Mouse (Mus musculus) forebrain, embryonic 14.5 days (tissue): ENCODE measurements around the gene Cfl1. TPM values are rescaled to one million over a fixed set of nuclear protein-coding genes. Genes with fewer than 3 reads are reported as not detected.

ENCODE experiments used
- ATAC-seq: fragments of 200-750 bp; cut with Nextera tagmentation; 2 replicates; pipeline ENCODE4 v1.8.0; 2017; ENCODE audit warnings: mild to moderate bottlenecking, moderate library complexity
- DNase-seq: peaks from one replicate; pipeline ENCODE4 v3.0.0-alpha.2; 2015; ENCODE audit warnings: low spot score
- H3K27ac ChIP-seq: fragments of 300-500 bp; sonication (generic); 2 replicates; pipeline ENCODE4 v1.5.1; 2014; ENCODE audit warnings: low read depth, mild to moderate bottlenecking, control low read depth, low read length, moderate library complexity
- H3K27me3 ChIP-seq: fragments of 300-500 bp; sonication (generic); replicated peaks from 2 replicates; pipeline ENCODE4 v1.6.1; 2014; ENCODE audit warnings: low read length, control low read depth, mixed read lengths; ENCODE audit not compliant: control insufficient read depth, insufficient read depth
- H3K36me3 ChIP-seq: fragments of 300-500 bp; sonication (generic); 2 replicates; pipeline ENCODE4 v1.6.1; 2014; ENCODE audit warnings: low read length, control low read depth; ENCODE audit not compliant: control insufficient read depth, insufficient read depth
- H3K4me1 ChIP-seq: fragments of 300-500 bp; sonication (generic); 2 replicates; pipeline ENCODE4 v1.6.1; 2014; ENCODE audit warnings: antibody characterized with exemption, low read length, control low read depth; ENCODE audit not compliant: control insufficient read depth, insufficient read depth
- H3K4me2 ChIP-seq: fragments of 300-500 bp; sonication (generic); 2 replicates; pipeline ENCODE4 v1.6.1; 2014; ENCODE audit warnings: mild to moderate bottlenecking, control low read depth, low read length
- H3K4me3 ChIP-seq: fragments of 300-500 bp; sonication (generic); 2 replicates; pipeline ENCODE4 v1.5.1; 2014; ENCODE audit warnings: low read depth, low read length, control low read depth
- H3K9ac ChIP-seq: fragments of 300-500 bp; sonication (generic); 2 replicates; pipeline ENCODE4 v1.6.1; 2014; ENCODE audit warnings: mild to moderate bottlenecking, low read length, control low read depth, moderate library complexity
- H3K9me3 ChIP-seq: fragments of 300-500 bp; sonication (generic); replicated peaks from 2 replicates; pipeline ENCODE4 v1.6.1; 2016; ENCODE audit warnings: low read length, control low read depth, mixed read lengths; ENCODE audit not compliant: control insufficient read depth
- WGBS: fragments of 180-500 bp; shearing (Covaris S2); extraction: QIAGEN DNeasy Blood & Tissue Kit; methylation state at CpG from one replicate; pipeline ENCODE4 v1.1.7; 2014; 5-methylcytosine and 5-hydroxymethylcytosine counted together
- polyA plus RNA-seq: library from polyadenylated mRNA; unstranded; fragments of >200 nt; fragmentation: Nextera tagmentation; extraction: Ambion mirVana; gene quantifications from 2 replicates; pipeline ENCODE4 v1.2.1, GENCODE M21; 2014

Gene Cfl1
- polyA plus RNA-seq, 1 experiment from 2014 or later = 4,757 TPM

- Histone ChIP-seq H3K4me3 (no peak overlapping the region), H3K4me1 (no peaks in the 10 kb centered on the region), H3K27ac (no peak overlapping the region), H3K9ac (no peak overlapping the region), H3K36me3 (no peaks in the 10 kb centered on the region), H3K27me3 (no peaks in the 10 kb centered on the region), H3K9me3 (no peaks in the 10 kb centered on the region), H3K4me2 (no peak overlapping the region)
- 9% methylated on average over 7 of the region's 7 CpGs for WGBS
- DNase-seq (no peak), ATAC-seq (no peak)
These were observed 39.9 kb downstream of the Cfl1 start for GRCm38 (mm10) chr19:5530138-5530524.

GRCm38 (mm10) chr19:5532520-5532919 is 42.3 kb downstream of the Cfl1 start:
- H3K4me3 ChIP-seq = no peak overlapping the region
- WGBS = 79% methylated on average over 8 of the region's 8 CpGs
- DNase-seq (no peak), ATAC-seq (no peak)
- H3K27me3 ChIP-seq = no peaks in the 10 kb centered on the region
- H3K4me2 ChIP-seq = no peak overlapping the region
- H3K9me3 ChIP-seq = no peaks in the 10 kb centered on the region
- no peaks in the 10 kb centered on the region for H3K4me1 ChIP-seq
- H3K27ac ChIP-seq = no peak overlapping the region
- no peaks in the 10 kb centered on the region for H3K36me3 ChIP-seq
- H3K9ac ChIP-seq = no peak overlapping the region

- H3K4me2 ChIP-seq = no peak overlapping the region
- H3K4me1 ChIP-seq = no peaks in the 10 kb centered on the region
- H3K36me3 ChIP-seq = no peaks in the 10 kb centered on the region
- no peaks in the 10 kb centered on the region for H3K27me3 ChIP-seq
- ATAC-seq (no peak), DNase-seq (no peak)
- H3K9me3 ChIP-seq = no peaks in the 10 kb centered on the region
- no peak overlapping the region for H3K27ac ChIP-seq
- WGBS = 60% methylated on average over 8 of the region's 8 CpGs
- no peak overlapping the region for H3K4me3 ChIP-seq
- no peak overlapping the region for H3K9ac ChIP-seq
These were observed 48.5 kb downstream of the Cfl1 start for GRCm38 (mm10) chr19:5538786-5539185.

- DNase-seq = no peak
These were observed 53.1 kb downstream of the Cfl1 start for GRCm38 (mm10) chr19:5543362-5543761.

GRCm38 (mm10) chr19:5544031-5544430 is 53.8 kb downstream of the Cfl1 start:
- Histone ChIP-seq H3K4me1 (no peaks in the 10 kb centered on the region), H3K36me3 (no peaks in the 10 kb centered on the region), H3K27me3 (no peaks in the 10 kb centered on the region), H3K27ac (no peak overlapping the region), H3K4me2 (no peak overlapping the region), H3K9me3 (no peaks in the 10 kb centered on the region), H3K4me3 (no peak overlapping the region), H3K9ac (no peak overlapping the region)
- ATAC-seq (no peak), DNase-seq (no peak)
- WGBS = 53% methylated on average over 11 of the region's 11 CpGs

More at GRCm38 (mm10) chr19:5543362-5543761, 53.1 kb downstream of the Cfl1 start:
- Histone ChIP-seq H3K4me3 (no peak overlapping the region), H3K36me3 (no peaks in the 10 kb centered on the region), H3K9me3 (no peaks in the 10 kb centered on the region), H3K27ac (no peak overlapping the region), H3K4me1 (no peaks in the 10 kb centered on the region), H3K4me2 (no peak overlapping the region), H3K27me3 (no peaks in the 10 kb centered on the region), H3K9ac (no peak overlapping the region)
- 91% methylated on average over 9 of the region's 9 CpGs for WGBS
- no peak for ATAC-seq

Other genes starting within 250 kb of the Cfl1 start
- gene Pacs1, start 217.3 kb upstream of the Cfl1 start, polyA plus RNA-seq = 25.0 and 29.4 TPM in 2 replicates
- 298 and 333 TPM in 2 replicates for gene Sf3b2, start 195.0 kb upstream of the Cfl1 start, polyA plus RNA-seq
- 20.9 and 26.3 TPM in 2 replicates for gene Gal3st3, start 192.1 kb upstream of the Cfl1 start, polyA plus RNA-seq
- not detected in 2 replicates for gene Catsper1, start 154.7 kb upstream of the Cfl1 start, polyA plus RNA-seq
- 4.0 and 5.6 TPM in 2 replicates for gene Cst6, start 140.9 kb upstream of the Cfl1 start, polyA plus RNA-seq
- gene Eif1ad, start 123.7 kb upstream of the Cfl1 start, polyA plus RNA-seq = 33.0 and 36.2 TPM in 2 replicates
- 417 and 471 TPM in 2 replicates for gene Banf1, start 123.3 kb upstream of the Cfl1 start, polyA plus RNA-seq
- 58.3 and 64.2 TPM in 2 replicates for gene Sart1, start 101.8 kb upstream of the Cfl1 start, polyA plus RNA-seq
- gene Tsga10ip, start 87.9 kb upstream of the Cfl1 start, polyA plus RNA-seq = not detected in 2 replicates
- gene Drap1, start 65.5 kb upstream of the Cfl1 start, polyA plus RNA-seq = 255 and 263 TPM in 2 replicates
- gene AI837181, start 65.3 kb upstream of the Cfl1 start, polyA plus RNA-seq = 36.7 and 46.9 TPM in 2 replicates
- gene Fosl1, start 42.9 kb upstream of the Cfl1 start, polyA plus RNA-seq = not detected in 2 replicates
- 5.9 and 6.4 TPM in 2 replicates for gene Ccdc85b, start 32.6 kb upstream of the Cfl1 start, polyA plus RNA-seq
- gene Fibp, start 29.8 kb upstream of the Cfl1 start, polyA plus RNA-seq = 153 and 167 TPM in 2 replicates
- gene Ctsw, start 21.9 kb upstream of the Cfl1 start, polyA plus RNA-seq = 3.4 and 5.3 TPM in 2 replicates
- gene Efemp2, start 16.5 kb upstream of the Cfl1 start, polyA plus RNA-seq = 25.1 and 29.0 TPM in 2 replicates
- gene Mus81, start 2.1 kb upstream of the Cfl1 start, polyA plus RNA-seq = 51.8 and 57.1 TPM in 2 replicates
- gene 1700020D05Rik, start 13.3 kb downstream of the Cfl1 start, polyA plus RNA-seq = 0.28 TPM in 1 of 2 replicates, not detected in the other
- gene Snx32, start 20.1 kb downstream of the Cfl1 start, polyA plus RNA-seq = 55.3 and 73.2 TPM in 2 replicates
- gene Ovol1, start 70.2 kb downstream of the Cfl1 start, polyA plus RNA-seq = 0.16 TPM in 1 of 2 replicates, not detected in the other
- gene Ap5b1, start 77.6 kb downstream of the Cfl1 start, polyA plus RNA-seq = 1.5 and 1.6 TPM in 2 replicates
- 85.7 and 95.8 TPM in 2 replicates for gene Rnaseh2c, start 111.4 kb downstream of the Cfl1 start, polyA plus RNA-seq
- 43.7 and 49.7 TPM in 2 replicates for gene Kat5, start 119.8 kb downstream of the Cfl1 start, polyA plus RNA-seq
- 29.8 and 35.8 TPM in 2 replicates for gene Rela, start 147.0 kb downstream of the Cfl1 start, polyA plus RNA-seq
- gene Sipa1, start 173.3 kb downstream of the Cfl1 start, polyA plus RNA-seq = 9.2 and 10.2 TPM in 2 replicates
- gene Map3k11, start 198.3 kb downstream of the Cfl1 start, polyA plus RNA-seq = 9.2 and 11.8 TPM in 2 replicates
- 20.9 and 24.6 TPM in 2 replicates for gene Pcnx3, start 198.5 kb downstream of the Cfl1 start, polyA plus RNA-seq
- 0.17 TPM in 1 of 2 replicates, not detected in the other for gene Kcnk7, start 213.9 kb downstream of the Cfl1 start, polyA plus RNA-seq
- 7.0 and 10.1 TPM in 2 replicates for gene Ehbp1l1, start 235.9 kb downstream of the Cfl1 start, polyA plus RNA-seq
- 204 and 233 TPM in 2 replicates for gene Fam89b, start 239.2 kb downstream of the Cfl1 start, polyA plus RNA-seq